Mouse (Mus musculus) layer of hippocampus, adult 11-12 months (tissue): ENCODE results near the gene Slc25a3.

Experiments
- DNase-seq: peaks from one replicate; pipeline ENCODE4 v3.0.0; 2022; ENCODE audit warnings: low spot score

Gene Slc25a3

DNA sequence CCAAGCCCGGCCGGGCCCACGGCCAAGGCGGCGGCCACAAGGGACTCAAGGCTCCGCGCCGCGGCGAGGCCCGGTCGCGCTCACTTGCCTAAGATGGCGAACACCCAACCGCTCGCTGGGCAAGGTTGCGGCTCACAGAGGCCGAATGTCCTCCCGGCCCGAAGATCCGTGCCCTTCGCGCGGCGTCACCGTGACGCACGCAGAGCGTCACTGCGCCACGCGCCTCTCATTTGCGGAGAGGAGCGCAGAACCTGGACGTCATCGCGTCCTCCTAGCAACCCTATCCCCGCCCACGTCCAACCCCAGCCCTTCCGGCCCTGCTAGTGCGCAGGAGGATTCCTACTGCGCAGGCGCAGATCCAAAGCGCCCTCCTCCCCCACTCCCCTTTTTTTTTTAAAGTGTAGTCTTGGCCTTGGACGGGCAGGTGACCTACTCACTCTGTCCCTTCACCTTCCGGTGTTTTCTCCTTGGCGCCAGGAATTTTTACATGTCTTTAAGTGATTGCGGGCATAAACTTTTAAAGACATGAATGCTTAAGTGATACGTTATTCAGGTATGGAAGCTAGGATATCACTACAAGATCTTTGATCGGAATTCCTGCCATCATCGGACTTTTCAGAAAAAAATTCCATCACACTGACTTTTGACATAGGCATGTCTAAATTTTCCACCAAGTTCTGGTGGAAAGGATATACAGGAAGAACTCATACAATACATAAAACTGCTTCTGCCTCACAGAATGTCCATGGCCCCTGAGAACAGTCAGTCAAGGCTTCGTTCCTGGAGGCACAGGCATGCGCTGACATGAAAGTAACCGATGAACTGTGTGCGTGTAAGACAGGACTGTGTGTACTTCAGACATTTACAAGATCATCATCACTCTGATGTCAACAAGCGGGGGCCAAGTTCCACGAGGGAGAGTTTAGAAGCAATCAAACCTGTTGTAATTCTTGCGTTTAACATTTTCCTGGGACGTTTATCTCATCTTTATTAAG, at the start of gene Slc25a3:
Gene Slc25a3 (minus strand): TSS at position 232 of the 995 bp plus-strand sequence.
- DNase-seq = peak; percentile 98

DNA sequence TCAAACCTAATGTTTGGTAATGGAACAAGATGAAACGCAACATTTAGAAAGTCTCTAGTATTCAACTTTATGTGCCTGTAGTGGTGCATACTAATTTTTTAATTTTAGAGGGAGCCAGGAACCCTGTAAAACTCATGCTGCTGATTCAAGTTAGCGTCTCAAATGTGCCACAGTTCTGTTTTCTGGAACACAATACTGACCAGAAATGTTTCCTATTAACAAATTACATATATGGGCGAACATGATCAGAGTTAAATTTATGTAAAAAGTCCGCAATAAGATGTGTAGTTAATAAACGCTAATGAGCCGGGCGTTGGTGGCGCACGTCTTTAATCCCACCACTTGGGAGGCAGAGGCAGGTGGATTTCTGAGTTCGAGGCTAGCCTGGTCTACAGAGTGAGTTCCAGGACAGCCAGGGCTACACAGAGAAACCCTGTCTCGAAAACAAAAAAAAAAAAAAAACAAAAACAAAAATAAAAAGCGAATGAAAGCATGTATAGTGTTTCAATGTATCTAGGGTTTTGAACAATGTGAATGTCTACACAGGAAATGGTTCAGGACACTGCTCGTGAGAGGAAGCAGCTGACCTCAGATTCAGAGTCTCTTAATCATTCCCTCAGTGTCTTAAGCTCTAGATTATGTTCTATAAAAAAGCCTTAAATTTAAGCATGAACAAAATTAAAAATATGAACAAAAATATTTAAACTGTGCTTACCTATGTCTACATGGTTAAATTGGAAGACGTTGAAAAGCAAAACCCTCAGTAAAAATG, 48.7 kb upstream of the Slc25a3 start:
- no peak for DNase-seq

- DNase-seq = peak; percentile 93
These were observed 47.8 kb upstream of the Slc25a3 start for GRCm38 (mm10) chr10:91171455-91172328.

DNA sequence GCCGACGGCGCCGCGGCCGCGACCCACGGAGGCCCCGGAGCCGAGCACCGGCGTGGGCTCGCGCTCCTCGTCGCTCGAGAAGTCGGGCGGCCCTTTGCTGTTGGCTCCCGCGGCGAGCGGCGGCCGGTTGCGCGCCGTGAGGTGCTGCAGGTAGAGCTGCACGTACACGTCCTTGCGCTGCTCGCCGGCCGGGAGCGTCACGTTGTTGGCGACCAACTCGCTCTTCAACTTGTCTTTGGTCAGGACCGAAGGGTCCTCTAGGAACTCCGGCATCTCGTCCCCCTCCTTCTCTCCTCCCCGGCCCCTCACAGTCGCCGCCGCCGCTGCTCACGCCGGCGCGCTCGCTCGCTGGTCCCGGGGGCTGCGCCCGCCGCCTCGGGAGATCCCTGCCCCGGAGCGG, 47.2 kb upstream of the Slc25a3 start:
- DNase-seq = peak; percentile 50

DNA sequence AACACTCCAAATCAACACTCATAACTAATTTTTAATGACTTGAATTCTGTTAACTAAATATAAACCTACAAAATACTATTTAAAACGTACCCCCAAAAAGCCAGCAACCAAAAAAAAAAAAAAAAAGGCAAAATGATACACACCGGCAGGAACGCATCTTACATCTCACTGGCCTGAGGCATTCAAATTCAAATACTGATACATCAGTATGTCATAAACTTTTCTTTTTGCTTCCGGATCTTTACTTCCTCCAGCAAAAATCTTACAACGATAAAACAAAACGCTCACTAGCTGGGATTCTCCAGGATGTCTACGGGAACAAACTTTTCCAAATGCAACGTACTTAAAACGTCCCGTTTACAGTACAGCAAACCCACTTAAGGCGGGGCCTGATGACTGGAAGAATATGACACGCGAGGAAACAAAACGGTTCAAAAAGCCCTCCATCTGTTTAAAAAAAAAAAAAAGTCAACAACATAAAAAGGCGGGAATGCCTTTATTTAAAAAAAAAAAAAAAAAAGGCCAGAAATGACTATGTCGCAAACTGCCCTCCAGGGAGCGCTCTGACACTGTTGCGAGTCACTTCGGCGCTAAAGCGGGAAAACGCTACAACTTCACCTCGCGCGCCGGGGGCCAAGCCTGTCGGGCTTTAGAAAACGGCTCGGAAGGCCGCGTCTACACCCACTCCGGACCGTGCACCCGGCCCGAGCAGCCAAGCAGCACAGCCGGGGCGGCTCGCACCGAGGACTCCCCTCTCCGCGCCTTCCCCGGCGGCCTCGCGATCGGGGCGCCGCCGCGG, 46.5 kb upstream of the Slc25a3 start:
- peak; percentile 78 for DNase-seq

- DNase-seq = no peak
These were observed 45.7 kb upstream of the Slc25a3 start for GRCm38 (mm10) chr10:91169414-91170065.

- no peak for DNase-seq
These were observed 43.5 kb upstream of the Slc25a3 start for GRCm38 (mm10) chr10:91167352-91167751.

DNA sequence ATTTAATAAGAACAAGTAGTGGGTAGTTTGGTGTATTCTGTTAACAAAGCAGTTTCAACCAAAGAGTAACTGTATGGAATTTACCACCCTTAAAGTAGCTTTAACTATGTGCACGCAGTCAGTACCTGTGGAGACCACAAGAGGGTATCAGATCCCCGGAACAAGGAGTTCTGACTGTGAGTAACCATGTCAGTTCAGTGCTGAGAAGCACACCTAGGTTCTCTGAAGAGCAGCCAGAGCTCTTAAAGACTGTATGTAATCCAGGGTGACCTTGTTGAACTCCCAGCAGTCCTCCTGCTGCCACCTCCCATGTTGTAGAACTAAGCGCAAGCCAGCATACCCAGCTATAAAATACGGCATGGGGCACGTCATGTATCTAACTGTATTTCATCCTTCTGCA, 43.0 kb upstream of the Slc25a3 start:
- peak; percentile 64 for DNase-seq

DNA sequence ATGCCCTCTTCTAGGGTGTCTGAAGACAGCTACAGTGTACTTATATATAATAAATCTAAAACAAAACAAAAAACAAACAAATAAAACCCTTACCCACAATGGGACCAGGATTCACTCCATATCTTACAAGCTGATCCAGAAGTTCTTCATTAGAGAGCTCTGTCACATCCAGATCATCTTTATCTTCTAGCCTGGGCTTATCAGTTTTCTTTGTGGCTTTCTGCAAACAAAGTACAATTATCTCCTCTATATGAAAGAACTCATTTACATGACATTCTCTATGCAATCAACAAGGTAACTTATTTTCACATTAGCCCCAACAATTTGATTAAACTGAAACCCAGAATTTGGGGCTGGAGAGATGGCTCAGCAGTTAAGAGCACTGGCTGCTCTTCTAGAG, 42.0 kb upstream of the Slc25a3 start:
- no peak for DNase-seq

DNA sequence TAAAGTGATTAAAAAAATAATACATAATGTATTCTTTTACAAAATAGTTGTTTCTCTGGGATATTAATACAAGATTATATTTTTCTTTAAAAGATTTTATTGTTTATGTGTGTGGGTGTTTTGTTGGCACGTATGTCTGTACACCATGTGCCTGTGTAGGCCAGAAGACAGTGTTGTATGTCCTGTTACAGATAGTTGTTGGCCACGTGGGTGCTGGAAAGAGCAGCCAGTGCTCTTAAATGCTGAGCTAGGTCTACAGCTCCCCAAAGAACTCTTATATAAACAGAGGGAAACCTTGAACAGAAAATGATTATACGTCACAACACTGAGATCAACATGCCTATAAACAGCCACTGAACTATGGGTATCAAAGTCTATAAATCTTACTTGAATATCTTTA, 40.6 kb upstream of the Slc25a3 start:
- no peak for DNase-seq

DNA sequence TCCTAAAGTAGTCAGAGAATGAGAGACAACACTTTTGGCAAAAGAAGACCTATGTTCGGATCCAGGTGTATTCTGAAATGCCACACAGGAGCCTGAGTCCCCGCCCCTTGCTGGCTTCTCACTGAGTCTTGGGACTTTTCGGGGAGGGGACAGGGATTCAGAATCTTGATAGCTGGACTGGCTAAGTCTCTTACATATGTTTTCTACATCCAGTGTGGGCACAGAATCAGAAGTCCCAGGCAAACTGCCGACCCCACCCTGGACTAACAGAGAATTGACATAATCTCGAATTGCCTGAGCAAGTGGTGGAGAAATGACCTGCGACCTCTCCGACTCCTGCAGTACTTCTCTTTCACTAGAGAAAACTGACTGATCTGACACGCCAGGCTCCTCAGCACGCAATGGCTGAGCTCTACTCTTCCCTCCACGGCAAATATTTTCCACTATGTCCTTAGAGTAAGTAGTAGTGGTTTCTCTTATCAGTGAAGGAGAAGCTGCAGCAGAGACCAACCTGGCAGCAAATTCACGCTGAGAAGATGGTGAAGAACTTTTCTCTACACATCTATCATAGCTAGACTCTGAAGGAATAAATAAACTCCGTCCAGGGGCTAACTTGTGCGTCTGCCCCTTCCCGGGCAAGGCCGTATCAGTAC, 38.8 kb upstream of the Slc25a3 start:
- no peak for DNase-seq

GRCm38 (mm10) chr10:91162077-91162476, 38.2 kb upstream of the Slc25a3 start:
- DNase-seq = peak; percentile 31

DNA sequence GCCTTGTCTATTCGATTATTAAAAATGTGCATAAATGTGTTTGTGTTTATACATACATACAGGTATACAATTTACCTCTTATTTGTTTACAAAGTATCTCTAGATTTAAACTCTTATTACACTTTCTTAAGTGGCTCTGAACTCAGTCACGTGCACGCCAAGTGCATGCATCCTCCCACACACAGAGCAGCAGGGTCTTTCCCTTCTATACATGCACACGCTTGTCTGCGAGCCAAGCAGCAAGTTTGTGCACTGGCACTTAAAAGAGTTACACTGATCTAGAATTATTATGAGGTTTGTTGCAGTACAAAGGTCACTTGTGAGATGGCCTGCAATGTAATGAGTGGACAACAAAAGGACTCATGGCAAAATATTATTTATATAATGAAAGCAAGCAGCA, 37.1 kb upstream of the Slc25a3 start:
- no peak for DNase-seq

- DNase-seq = no peak
These were observed 34.6 kb upstream of the Slc25a3 start for GRCm38 (mm10) chr10:91158442-91158841.

DNA sequence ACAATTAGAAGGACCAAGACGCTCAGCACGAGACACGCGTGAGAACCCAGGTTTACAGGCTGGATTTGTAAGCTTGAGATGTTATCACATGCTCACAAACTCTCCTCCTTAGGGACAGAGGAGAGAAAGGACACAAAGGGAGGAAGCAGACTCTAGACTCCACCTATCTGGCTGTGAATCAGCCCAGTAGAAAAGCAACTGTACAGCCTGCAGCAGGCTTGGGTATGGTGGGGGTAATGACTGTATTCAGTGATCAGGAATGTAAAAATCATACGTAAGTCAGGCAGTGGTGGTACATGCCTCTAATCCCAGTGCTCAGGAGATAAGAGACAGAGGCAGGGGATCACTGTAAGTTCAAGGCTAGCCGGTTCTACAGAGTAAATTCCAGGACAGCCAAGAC, 32.5 kb upstream of the Slc25a3 start:
- DNase-seq = no peak

- DNase-seq = no peak
These were observed 30.1 kb upstream of the Slc25a3 start for GRCm38 (mm10) chr10:91153894-91154503.

- no peak for DNase-seq
These were observed 21.6 kb upstream of the Slc25a3 start for GRCm38 (mm10) chr10:91145413-91145812.

GRCm38 (mm10) chr10:91143313-91144230, 19.7 kb upstream of the Slc25a3 start:
- no peak for DNase-seq
